Mouse (Mus musculus) mammary gland, adult 2 months (tissue): Measurements from ENCODE around the gene Nek5. TPM values are rescaled to one million over a fixed set of nuclear protein-coding genes. Genes with fewer than 3 reads are reported as not detected.

Experiments used
- polyA plus RNA-seq: library from polyadenylated mRNA; depleted of rRNA; stranded (reverse); fragments of >200 nt; gene quantifications from 2 replicates; pipeline ENCODE4 v1.2.3, GENCODE M21; 2012; ENCODE audit warnings: low replicate concordance; rRNA removed

The Nek5 gene
- polyA plus RNA-seq = 0.05 and 0.22 TPM in 2 replicates

DNA sequence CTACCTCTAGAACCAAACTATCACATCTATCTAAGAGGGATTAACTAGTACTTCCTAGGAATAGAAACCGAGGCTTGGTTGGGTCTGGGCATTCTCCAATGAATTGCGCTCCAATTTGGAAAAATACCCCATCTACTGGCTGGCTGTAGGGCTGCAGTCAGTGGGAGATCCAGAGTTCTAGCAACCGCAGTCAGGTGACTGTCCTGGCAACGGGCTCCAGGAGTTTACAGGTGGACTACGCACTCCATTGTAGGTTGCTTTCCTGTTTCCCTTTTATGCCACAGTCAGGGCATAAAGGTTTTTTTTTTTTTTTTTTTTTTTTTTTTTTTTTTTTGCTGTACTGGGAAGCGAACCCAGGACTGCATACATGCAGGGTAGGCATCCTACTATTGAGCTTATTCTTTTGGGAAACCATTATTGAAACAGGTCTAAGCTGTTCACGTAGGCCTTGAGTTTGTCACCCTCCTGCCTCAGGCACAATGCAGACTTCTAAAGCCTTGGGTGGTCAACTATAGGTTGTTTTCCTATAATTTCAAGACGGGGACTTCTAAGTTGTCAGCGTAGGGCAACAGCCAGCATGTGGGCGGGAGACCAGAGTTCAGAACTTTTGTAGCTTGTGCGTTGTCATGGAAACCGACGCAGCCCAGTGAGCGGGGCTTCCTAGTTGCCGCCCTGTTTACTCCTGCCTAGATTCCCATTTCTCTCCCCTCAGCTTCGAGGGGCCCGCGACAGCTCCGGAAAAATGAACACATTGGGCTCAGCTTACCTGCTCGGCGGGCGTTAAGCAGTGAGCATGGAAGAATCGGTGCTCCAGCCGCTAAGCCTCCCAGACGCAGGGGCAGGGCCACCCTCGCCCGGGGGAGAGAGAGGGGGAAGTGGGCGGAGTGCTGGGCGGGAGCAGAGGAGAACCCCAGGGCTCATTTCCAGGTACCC, at the start of gene Nek5:
Gene Nek5 (minus strand): TSS at position 834 of the 933 bp plus-strand sequence.

DNA sequence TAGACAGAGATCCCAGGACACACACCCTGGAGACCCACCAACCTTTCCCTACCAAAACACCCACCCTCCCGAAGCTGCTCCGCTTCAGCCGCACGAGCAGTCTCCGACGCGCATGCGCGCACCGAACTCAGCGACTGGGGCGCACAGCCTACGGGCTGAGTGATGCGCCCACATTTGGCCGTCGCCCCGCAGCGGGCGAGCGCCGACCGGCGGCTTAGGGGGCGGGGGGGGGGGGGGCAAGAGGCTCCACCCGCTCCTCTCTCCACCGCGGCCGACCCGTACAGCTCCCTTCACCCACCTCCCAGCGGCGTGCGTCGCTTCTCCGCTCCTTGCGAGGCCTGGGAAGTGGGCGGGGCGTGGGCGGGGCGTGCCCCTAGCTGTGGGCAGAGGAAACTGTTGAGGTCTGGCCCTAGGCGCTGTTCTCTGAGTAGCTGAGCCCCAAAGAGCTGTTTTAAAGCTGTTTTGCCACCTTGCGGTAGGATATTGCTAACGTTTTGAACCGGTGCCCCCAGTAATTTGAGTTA, 41.3 kb upstream of the Nek5 start, which contains the start of gene Nek3:
Gene Nek3 (minus strand): TSS at position 356 of the 524 bp plus-strand sequence.

DNA sequence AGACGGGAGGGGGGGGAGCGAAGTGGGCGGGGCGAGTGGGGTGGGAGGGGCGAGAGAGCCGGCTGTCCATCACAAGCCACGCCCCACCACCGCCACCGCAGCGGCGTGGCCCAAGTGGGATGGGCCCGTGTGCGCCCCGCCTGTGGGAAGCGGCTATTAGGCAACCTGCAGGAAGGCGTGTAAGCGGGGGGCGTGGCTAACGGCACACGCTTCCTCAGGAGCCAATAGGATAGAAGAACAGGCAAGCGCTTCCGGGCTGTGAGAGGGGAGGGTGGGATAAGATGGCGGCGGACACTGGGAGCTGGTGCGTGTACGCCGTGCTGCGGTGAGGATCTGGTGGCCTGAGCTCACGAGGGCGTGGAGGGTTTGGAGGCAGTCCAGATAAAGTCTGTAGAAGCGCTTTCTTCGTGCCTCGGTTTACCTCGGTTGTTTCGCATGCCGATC, 64.4 kb downstream of the Nek5 start, which contains the start of gene Alg11:
Gene Alg11 (plus strand): TSS at position 276 of the 444 bp plus-strand sequence.

DNA sequence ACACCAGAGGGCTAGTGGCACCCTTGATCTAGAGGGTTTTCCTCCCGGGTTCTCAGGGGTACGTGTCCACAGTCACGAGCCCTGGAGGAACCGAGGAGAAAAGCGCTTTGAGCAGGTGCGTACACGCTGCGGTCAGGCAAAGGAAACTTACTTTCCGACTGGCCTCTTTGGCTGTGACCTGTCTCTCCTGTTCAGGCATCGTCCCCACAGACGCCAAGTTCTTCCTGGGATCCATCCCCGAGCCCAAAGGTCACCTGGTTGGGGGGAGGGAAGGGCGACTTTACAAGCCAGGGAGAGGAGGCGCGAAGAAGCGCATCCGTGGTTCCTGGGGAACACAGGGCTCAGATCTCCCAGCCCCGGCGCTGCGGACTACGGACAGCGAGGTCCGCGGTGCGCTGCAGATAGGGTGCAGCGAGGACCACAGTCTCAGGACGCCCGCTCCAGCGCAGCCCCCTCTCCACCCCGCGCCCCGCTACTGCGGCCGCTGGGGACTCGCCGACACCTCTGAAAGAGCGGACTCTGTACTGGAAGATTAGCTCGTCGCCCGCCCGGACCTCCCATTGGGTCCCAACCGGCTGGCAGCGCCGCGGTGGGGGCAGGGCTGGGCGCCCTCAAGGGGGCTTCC, 64.9 kb downstream of the Nek5 start, which contains the start of gene Atp7b:
Gene Atp7b (minus strand): TSS at position 485 of the 625 bp plus-strand sequence.

Other genes with a start within 250 kb of the Nek5 start
- not detected in 2 replicates for gene Defb9, start 239.6 kb downstream of the Nek5 start, polyA plus RNA-seq
- not detected in 2 replicates for gene Defb11, start 218.6 kb downstream of the Nek5 start, polyA plus RNA-seq
- not detected in 2 replicates for gene Defb15, start 192.3 kb downstream of the Nek5 start, polyA plus RNA-seq
- not detected in 2 replicates for gene Defb35, start 186.7 kb downstream of the Nek5 start, polyA plus RNA-seq
- gene Defb13, start 178.3 kb downstream of the Nek5 start, polyA plus RNA-seq = not detected in 2 replicates
- 0.72 and 1.5 TPM in 2 replicates for gene Fam90a1a, start 166.3 kb downstream of the Nek5 start, polyA plus RNA-seq
- not detected in 2 replicates for gene Ccdc70, start 155.3 kb downstream of the Nek5 start, polyA plus RNA-seq
- 0.09 and 0.10 TPM in 2 replicates for gene Atp7b, start 64.7 kb downstream of the Nek5 start, polyA plus RNA-seq
- gene Alg11, start 64.3 kb downstream of the Nek5 start, polyA plus RNA-seq = 2.2 and 7.4 TPM in 2 replicates
- 0.56 and 1.0 TPM in 2 replicates for gene Nek3, start 41.4 kb upstream of the Nek5 start, polyA plus RNA-seq
- gene Ckap2, start 60.8 kb upstream of the Nek5 start, polyA plus RNA-seq = 0.46 and 0.57 TPM in 2 replicates
- 6.2 and 13.8 TPM in 2 replicates for gene Vps36, start 67.8 kb upstream of the Nek5 start, polyA plus RNA-seq
- gene Thsd1, start 102.3 kb upstream of the Nek5 start, polyA plus RNA-seq = 5.5 and 7.2 TPM in 2 replicates
- gene Tpte, start 158.4 kb upstream of the Nek5 start, polyA plus RNA-seq = 0.06 TPM in 1 of 2 replicates, not detected in the other